Mouse (Mus musculus): ENCODE measurements around the gene Myo16. TPM values are rescaled to one million over a fixed set of nuclear protein-coding genes. Genes with fewer than 3 reads are reported as not detected.

Gene Myo16
- polyA plus RNA-seq, 1 experiment from 2014 or later = 0.11 TPM

GRCm38 (mm10) chr8:10546519-10546918 is 392.8 kb downstream of the Myo16 start:
- H3K4me1 ChIP-seq (ENCODE audit: control insufficient read depth, insufficient read depth, low read length) = no peaks in the 10 kb centered on the region
- WGBS = 88% methylated on average over 8 of the region's 8 CpGs
- no peak overlapping the region for H3K9ac ChIP-seq (ENCODE audit: low read depth, low read length)
- H3K27me3 ChIP-seq (replicated peaks; ENCODE audit: control insufficient read depth, insufficient read depth, low read length) = no peaks in the 10 kb centered on the region
- no peak for ATAC-seq
- H3K9me3 ChIP-seq (ENCODE audit: control insufficient read depth, low read length) = 0 out of 2 replicates have a peak, but pooled peaks cover 4% of the 10 kb centered on the region
- H3K4me3 ChIP-seq (ENCODE audit: low read length) = no peak overlapping the region
- no peak overlapping the region for H3K27ac ChIP-seq (ENCODE audit: low read length)
- no peaks in the 10 kb centered on the region for H3K36me3 ChIP-seq (ENCODE audit: control insufficient read depth, insufficient read depth, low read length)
- no peak overlapping the region for H3K4me2 ChIP-seq (ENCODE audit: low read depth, low read length)

DNA sequence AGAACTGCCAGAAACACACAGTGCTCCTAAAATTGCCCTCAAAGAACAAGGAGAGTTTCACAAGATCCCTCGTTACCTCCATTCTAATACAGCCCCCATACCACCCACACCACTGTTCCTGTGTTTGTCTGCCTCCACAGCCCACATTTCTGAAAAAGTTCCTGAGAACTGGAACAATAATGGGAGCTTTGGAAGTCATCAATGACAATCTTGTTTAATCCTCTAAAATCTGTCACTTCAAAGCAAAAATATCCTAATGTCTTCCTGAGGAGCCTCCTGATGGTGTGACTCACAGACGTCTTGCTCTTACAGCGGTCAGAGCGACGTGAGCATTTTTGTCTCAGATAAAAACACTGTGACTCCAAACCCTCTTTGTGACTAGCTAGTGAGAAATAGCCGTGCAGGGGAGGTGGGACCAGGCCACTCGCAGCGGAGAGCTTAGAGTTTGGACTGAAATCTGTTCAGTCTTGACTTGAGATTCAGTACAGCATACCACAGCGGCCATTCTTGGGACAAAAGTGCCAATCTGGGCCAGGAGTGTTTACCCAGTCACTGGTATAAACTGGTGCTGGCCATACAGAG is 394.4 kb downstream of the Myo16 start:
- H3K36me3 ChIP-seq (ENCODE audit: control insufficient read depth, insufficient read depth, low read length) = no peaks in the 10 kb centered on the region
- H3K27ac ChIP-seq (ENCODE audit: low read length) = no peak overlapping the region
- no peak for ATAC-seq
- H3K4me2 ChIP-seq (ENCODE audit: low read depth, low read length) = no peak overlapping the region
- H3K27me3 ChIP-seq (replicated peaks; ENCODE audit: control insufficient read depth, insufficient read depth, low read length) = no peaks in the 10 kb centered on the region
- H3K9me3 ChIP-seq (ENCODE audit: control insufficient read depth, low read length) = 0 out of 2 replicates have a peak, but pooled peaks cover 4% of the 10 kb centered on the region
- WGBS = 73% methylated on average over 9 of the region's 9 CpGs
- no peaks in the 10 kb centered on the region for H3K4me1 ChIP-seq (ENCODE audit: control insufficient read depth, insufficient read depth, low read length)
- no peak overlapping the region for H3K9ac ChIP-seq (ENCODE audit: low read depth, low read length)
- H3K4me3 ChIP-seq (ENCODE audit: low read length) = no peak overlapping the region

GRCm38 (mm10) chr8:10549434-10549833 is 395.7 kb downstream of the Myo16 start:
- WGBS = 94% methylated on average over 3 of the region's 3 CpGs
- no peaks in the 10 kb centered on the region for H3K4me1 ChIP-seq (ENCODE audit: control insufficient read depth, insufficient read depth, low read length)

GRCm38 (mm10) chr8:10557961-10558360 is 404.2 kb downstream of the Myo16 start:
- no peaks in the 10 kb centered on the region for H3K9me3 ChIP-seq (ENCODE audit: control insufficient read depth, low read length)
- H3K27me3 ChIP-seq (replicated peaks; ENCODE audit: control insufficient read depth, insufficient read depth, low read length) = no peaks in the 10 kb centered on the region
- H3K27ac ChIP-seq (ENCODE audit: low read length) = no peak overlapping the region
- H3K4me3 ChIP-seq (ENCODE audit: low read length) = no peak overlapping the region
- H3K4me1 ChIP-seq (ENCODE audit: control insufficient read depth, insufficient read depth, low read length) = no peaks in the 10 kb centered on the region
- 80% methylated on average over 7 of the region's 7 CpGs for whole genome bisulfite sequencing
- no peak for ATAC-seq
- no peak overlapping the region for H3K4me2 ChIP-seq (ENCODE audit: low read depth, low read length)
- H3K9ac ChIP-seq (ENCODE audit: low read depth, low read length) = no peak overlapping the region
- H3K36me3 ChIP-seq (ENCODE audit: control insufficient read depth, insufficient read depth, low read length) = no peaks in the 10 kb centered on the region

More at GRCm38 (mm10) chr8:10549434-10549833, 395.7 kb downstream of the Myo16 start:
- Histone ChIP-seq H3K4me3 (ENCODE audit: low read length) (no peak overlapping the region), H3K27ac (ENCODE audit: low read length) (no peak overlapping the region), H3K4me2 (ENCODE audit: low read depth, low read length) (no peak overlapping the region), H3K36me3 (ENCODE audit: control insufficient read depth, insufficient read depth, low read length) (no peaks in the 10 kb centered on the region), H3K9ac (ENCODE audit: low read depth, low read length) (no peak overlapping the region), H3K27me3 (replicated peaks; ENCODE audit: control insufficient read depth, insufficient read depth, low read length) (no peaks in the 10 kb centered on the region), H3K9me3 (ENCODE audit: control insufficient read depth, low read length) (no peaks in the 10 kb centered on the region)
- no peak for ATAC-seq

DNA sequence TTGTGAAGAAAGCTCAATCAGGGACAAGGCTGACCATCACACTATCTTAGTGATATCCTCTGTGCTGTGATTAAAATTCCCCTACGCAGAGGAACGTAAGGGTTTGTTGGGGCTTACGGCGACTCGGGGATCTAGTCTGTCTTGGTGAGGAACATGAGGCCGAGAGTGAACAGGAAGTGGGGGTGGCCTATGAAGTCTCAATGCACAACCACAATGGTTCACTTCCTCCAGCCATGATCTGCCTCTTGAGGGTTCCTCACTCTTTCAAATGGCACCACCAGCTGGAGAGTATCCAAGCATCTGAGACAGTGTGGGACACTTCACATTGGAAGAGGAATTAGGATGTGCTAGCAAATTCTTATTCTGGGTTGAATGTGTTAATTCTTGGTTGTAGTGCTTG is 405.8 kb downstream of the Myo16 start:
- Histone ChIP-seq H3K4me2 (ENCODE audit: low read depth, low read length) (no peak overlapping the region), H3K27ac (ENCODE audit: low read length) (no peak overlapping the region), H3K4me3 (ENCODE audit: low read length) (no peak overlapping the region), H3K9ac (ENCODE audit: low read depth, low read length) (no peak overlapping the region), H3K36me3 (ENCODE audit: control insufficient read depth, insufficient read depth, low read length) (no peaks in the 10 kb centered on the region), H3K4me1 (ENCODE audit: control insufficient read depth, insufficient read depth, low read length) (no peaks in the 10 kb centered on the region), H3K9me3 (ENCODE audit: control insufficient read depth, low read length) (no peaks in the 10 kb centered on the region), H3K27me3 (replicated peaks; ENCODE audit: control insufficient read depth, insufficient read depth, low read length) (no peaks in the 10 kb centered on the region)
- ATAC-seq = no peak
- 83% methylated on average over 6 of the region's 6 CpGs for WGBS

DNA sequence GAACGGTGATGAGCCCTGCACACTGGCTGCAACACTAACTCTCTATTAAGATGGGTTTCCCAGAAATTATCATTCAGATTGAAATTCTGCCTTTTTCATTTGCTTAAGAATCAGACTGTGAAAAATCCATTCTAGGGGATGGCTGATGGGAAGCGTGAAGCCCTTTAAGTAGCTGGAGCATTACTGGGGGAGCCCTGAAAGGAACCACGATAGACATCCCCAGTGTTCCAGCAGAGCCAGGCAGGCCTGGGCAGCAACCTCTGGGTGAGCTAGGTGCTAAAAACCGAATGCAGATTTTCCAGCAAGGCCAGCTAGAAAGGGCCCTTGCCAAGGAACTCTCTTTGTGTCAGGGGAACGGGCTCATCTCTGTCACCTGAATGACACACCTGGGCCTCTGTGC is 407.9 kb downstream of the Myo16 start:
- Histone ChIP-seq H3K9ac (ENCODE audit: low read depth, low read length) (no peak overlapping the region), H3K27me3 (replicated peaks; ENCODE audit: control insufficient read depth, insufficient read depth, low read length) (no peaks in the 10 kb centered on the region), H3K9me3 (ENCODE audit: control insufficient read depth, low read length) (no peaks in the 10 kb centered on the region), H3K4me2 (ENCODE audit: low read depth, low read length) (no peak overlapping the region), H3K4me3 (ENCODE audit: low read length) (no peak overlapping the region), H3K36me3 (ENCODE audit: control insufficient read depth, insufficient read depth, low read length) (no peaks in the 10 kb centered on the region), H3K27ac (ENCODE audit: low read length) (no peak overlapping the region), H3K4me1 (ENCODE audit: control insufficient read depth, insufficient read depth, low read length) (no peaks in the 10 kb centered on the region)
- ATAC-seq = no peak
- 74% methylated on average over 5 of the region's 5 CpGs for WGBS

DNA sequence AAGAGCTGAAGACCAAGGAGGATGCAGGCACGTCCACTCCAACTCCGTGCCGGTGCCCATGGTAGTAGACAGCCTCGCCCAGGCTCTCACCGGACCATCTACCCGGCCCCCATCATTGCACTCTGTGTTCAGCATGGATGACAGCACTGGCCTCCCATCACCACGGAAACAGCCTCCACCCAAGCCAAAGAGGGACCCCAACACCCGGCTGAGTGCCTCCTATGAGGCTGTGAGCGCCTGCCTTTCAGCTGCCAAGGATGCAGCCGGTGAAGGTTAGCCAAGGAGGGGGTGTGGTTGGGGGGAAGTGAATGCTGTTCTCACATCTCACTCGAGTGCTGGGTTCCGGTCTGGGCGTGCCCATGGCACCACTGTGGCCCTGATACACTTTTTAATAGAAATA is 408.3 kb downstream of the Myo16 start:
- no peaks in the 10 kb centered on the region for H3K4me1 ChIP-seq (ENCODE audit: control insufficient read depth, insufficient read depth, low read length)
- no peak overlapping the region for H3K4me2 ChIP-seq (ENCODE audit: low read depth, low read length)
- no peaks in the 10 kb centered on the region for H3K27me3 ChIP-seq (replicated peaks; ENCODE audit: control insufficient read depth, insufficient read depth, low read length)
- H3K9me3 ChIP-seq (ENCODE audit: control insufficient read depth, low read length) = no peaks in the 10 kb centered on the region
- H3K4me3 ChIP-seq (ENCODE audit: low read length) = no peak overlapping the region
- no peaks in the 10 kb centered on the region for H3K36me3 ChIP-seq (ENCODE audit: control insufficient read depth, insufficient read depth, low read length)
- no peak overlapping the region for H3K9ac ChIP-seq (ENCODE audit: low read depth, low read length)
- 80% methylated on average over 13 of the region's 13 CpGs for WGBS
- no peak for ATAC-seq
- no peak overlapping the region for H3K27ac ChIP-seq (ENCODE audit: low read length)

DNA sequence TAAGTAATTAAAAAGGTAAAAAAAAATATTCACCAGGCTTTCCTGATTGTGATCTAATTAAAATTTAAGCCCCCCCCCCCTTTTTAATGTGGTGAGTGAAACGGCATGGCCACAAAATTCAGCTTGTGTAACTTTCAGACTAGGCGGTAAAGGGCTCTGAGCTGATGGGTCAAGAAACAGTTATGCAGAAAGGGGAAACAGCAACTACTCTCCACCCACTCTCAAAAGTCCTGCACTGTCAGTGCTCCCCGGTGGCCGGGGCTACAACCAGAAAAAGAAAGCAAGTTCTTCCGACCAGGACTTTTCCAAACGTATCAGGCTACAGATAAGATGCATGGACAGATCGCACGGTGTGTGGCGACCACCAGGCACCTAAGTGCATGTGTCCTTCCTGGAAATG is 408.9 kb downstream of the Myo16 start:
- H3K4me3 ChIP-seq (ENCODE audit: low read length) = no peak overlapping the region
- H3K9ac ChIP-seq (ENCODE audit: low read depth, low read length) = no peak overlapping the region
- no peaks in the 10 kb centered on the region for H3K4me1 ChIP-seq (ENCODE audit: control insufficient read depth, insufficient read depth, low read length)
- H3K27me3 ChIP-seq (replicated peaks; ENCODE audit: control insufficient read depth, insufficient read depth, low read length) = no peaks in the 10 kb centered on the region
- H3K9me3 ChIP-seq (ENCODE audit: control insufficient read depth, low read length) = no peaks in the 10 kb centered on the region
- H3K4me2 ChIP-seq (ENCODE audit: low read depth, low read length) = no peak overlapping the region
- 86% methylated on average over 9 of the region's 9 CpGs for WGBS
- no peak overlapping the region for H3K27ac ChIP-seq (ENCODE audit: low read length)
- no peak for ATAC-seq
- no peaks in the 10 kb centered on the region for H3K36me3 ChIP-seq (ENCODE audit: control insufficient read depth, insufficient read depth, low read length)

- ATAC-seq = no peak
- H3K36me3 ChIP-seq (ENCODE audit: control insufficient read depth, insufficient read depth, low read length) = no peaks in the 10 kb centered on the region
- no peak overlapping the region for H3K9ac ChIP-seq (ENCODE audit: low read depth, low read length)
- H3K4me2 ChIP-seq (ENCODE audit: low read depth, low read length) = no peak overlapping the region
- WGBS = 69% methylated on average over 11 of the region's 11 CpGs
- H3K27me3 ChIP-seq (replicated peaks; ENCODE audit: control insufficient read depth, insufficient read depth, low read length) = no peaks in the 10 kb centered on the region
- no peaks in the 10 kb centered on the region for H3K4me1 ChIP-seq (ENCODE audit: control insufficient read depth, insufficient read depth, low read length)
- H3K27ac ChIP-seq (ENCODE audit: low read length) = no peak overlapping the region
- no peak overlapping the region for H3K4me3 ChIP-seq (ENCODE audit: low read length)
- no peaks in the 10 kb centered on the region for H3K9me3 ChIP-seq (ENCODE audit: control insufficient read depth, low read length)
Observed at GRCm38 (mm10) chr8:10565231-10566029, 411.7 kb downstream of the Myo16 start.

Measured in intestine, embryonic 16.5 days (tissue).